Mouse (Mus musculus) forebrain, postnatal 0 days (tissue): ENCODE results near the gene Gpx4. TPM values are rescaled to one million over a fixed set of nuclear protein-coding genes. Genes with fewer than 3 reads are reported as not detected.

Experiments used
- ATAC-seq: fragments of 200-750 bp; cut with Nextera tagmentation; 2 replicates; pipeline ENCODE4 v1.8.0; 2017; ENCODE audit warnings: mild to moderate bottlenecking, moderate library complexity
- DNase-seq: peaks from one replicate; pipeline ENCODE4 v3.0.0-alpha.2; 2015
- H3K27ac ChIP-seq: fragments of 300-500 bp; sonication (generic); 2 replicates; pipeline ENCODE4 v1.5.1; 2014; ENCODE audit warnings: low read depth, mild to moderate bottlenecking, antibody characterized with exemption, low read length, moderate library complexity, mixed read lengths
- H3K27me3 ChIP-seq: fragments of 300-500 bp; sonication (generic); 2 replicates; pipeline ENCODE4 v1.6.1; 2014; ENCODE audit warnings: mild to moderate bottlenecking, low read length, mixed read lengths; ENCODE audit not compliant: insufficient read depth
- H3K36me3 ChIP-seq: fragments of 300-500 bp; sonication (generic); 2 replicates; pipeline ENCODE4 v1.6.1; 2014; ENCODE audit warnings: mild to moderate bottlenecking, moderate library complexity; ENCODE audit not compliant: insufficient read depth
- H3K4me1 ChIP-seq: fragments of 300-500 bp; sonication (generic); 2 replicates; pipeline ENCODE4 v1.6.1; 2014; ENCODE audit warnings: antibody characterized with exemption; ENCODE audit not compliant: insufficient read depth
- H3K4me2 ChIP-seq: fragments of 300-500 bp; sonication (generic); 2 replicates; pipeline ENCODE4 v1.6.1; 2014; ENCODE audit warnings: low read depth, mild to moderate bottlenecking, moderate library complexity
- H3K4me3 ChIP-seq: fragments of 300-500 bp; sonication (generic); 2 replicates; pipeline ENCODE4 v1.5.1; 2014; ENCODE audit warnings: low read depth, low read length, mixed read lengths
- H3K9ac ChIP-seq: fragments of 300-500 bp; sonication (generic); 2 replicates; pipeline ENCODE4 v1.6.1; 2014; ENCODE audit warnings: mild to moderate bottlenecking
- H3K9me3 ChIP-seq: fragments of 300-500 bp; sonication (generic); 2 replicates; pipeline ENCODE4 v1.6.1; 2016; ENCODE audit warnings: low read length
- CTCF ChIP-seq: sonication (generic); IDR thresholded peaks from 2 replicates; pipeline ENCODE4 v1.5.1; 2016; ENCODE audit warnings: antibody characterized with exemption, control low read depth, low read depth
- WGBS: fragments of 180-500 bp; shearing (Covaris S2); extraction: QIAGEN DNeasy Blood & Tissue Kit; methylation state at CpG from one replicate; pipeline ENCODE4 v1.1.7; 2014; 5-methylcytosine and 5-hydroxymethylcytosine counted together
- polyA plus RNA-seq: library from polyadenylated mRNA; unstranded; fragments of >200 nt; fragmentation: Nextera tagmentation; extraction: Ambion mirVana; gene quantifications from 2 replicates; pipeline ENCODE4 v1.2.1, GENCODE M21; 2015
- total RNA-seq: library from RNA; depleted of rRNA; stranded (reverse); fragments of >200 nt; gene quantifications from 2 replicates; pipeline ENCODE4 v1.2.3, GENCODE M21; 2014

Gpx4 gene
- total and polyA plus RNA-seq, 2 experiments from 2014 or later = 401 to 644 TPM

- ATAC-seq = no peak
- H3K4me2 ChIP-seq = no peak overlapping the region
These were observed 33.4 kb upstream of the Gpx4 start for GRCm38 (mm10) chr10:80013609-80014008.

GRCm38 (mm10) chr10:80014484-80015290, 32.3 kb upstream of the Gpx4 start:
- WGBS = 25% methylated on average over 28 of the region's 28 CpGs
- no peak overlapping the region for H3K4me2 ChIP-seq
- H3K27ac ChIP-seq = no peak overlapping the region
- DNase-seq = no peak
- no peak for ATAC-seq
- peaks cover 25% of the 10 kb centered on the region for H3K27me3 ChIP-seq
- H3K4me3 ChIP-seq = no peak overlapping the region
- H3K9me3 ChIP-seq = peaks cover 13% of the 10 kb centered on the region; the same call in 1 of the 2 replicates
- no peak overlapping the region for H3K9ac ChIP-seq
- no peak for TF ChIP-seq CTCF
- H3K4me1 ChIP-seq = no peaks in the 10 kb centered on the region
- no peaks in the 10 kb centered on the region for H3K36me3 ChIP-seq

More at GRCm38 (mm10) chr10:80013609-80014008, 33.4 kb upstream of the Gpx4 start:
- 32% methylated on average over 25 of the region's 25 CpGs for WGBS
- no peaks in the 10 kb centered on the region for H3K36me3 ChIP-seq
- no peak overlapping the region for H3K4me3 ChIP-seq
- no peak for TF ChIP-seq CTCF
- H3K27ac ChIP-seq = no peak overlapping the region
- H3K27me3 ChIP-seq = peaks cover 20% of the 10 kb centered on the region
- H3K9me3 ChIP-seq = peaks cover 13% of the 10 kb centered on the region; the same call in 1 of the 2 replicates
- no peaks in the 10 kb centered on the region for H3K4me1 ChIP-seq
- DNase-seq = no peak
- no peak overlapping the region for H3K9ac ChIP-seq

- 84% methylated on average over 10 of the region's 10 CpGs for WGBS
- H3K4me3 ChIP-seq = no peak overlapping the region
- no peak overlapping the region for H3K9ac ChIP-seq
- DNase-seq (no peak), ATAC-seq (no peak)
- H3K27me3 ChIP-seq = peaks cover 30% of the 10 kb centered on the region
- H3K4me2 ChIP-seq = no peak overlapping the region
- no peaks in the 10 kb centered on the region for H3K4me1 ChIP-seq
- H3K27ac ChIP-seq = no peak overlapping the region
- peaks cover 7% of the 10 kb centered on the region; the same call in 1 of the 2 replicates for H3K9me3 ChIP-seq
- H3K36me3 ChIP-seq = no peaks in the 10 kb centered on the region
- no peak for TF ChIP-seq CTCF
These were observed 31.4 kb upstream of the Gpx4 start for GRCm38 (mm10) chr10:80015583-80015982.

GRCm38 (mm10) chr10:80016511-80016910, 30.5 kb upstream of the Gpx4 start, which contains the start of gene Arhgap45:
Gene Arhgap45 (plus strand): TSS chr10:80016653.
- H3K27me3 ChIP-seq = peaks cover 31% of the 10 kb centered on the region
- DNase-seq (no peak), ATAC-seq (no peak)
- H3K27ac ChIP-seq = no peak within 1 kb of the TSS
- no peak within 1 kb of the TSS for H3K4me3 ChIP-seq
- H3K4me2 ChIP-seq = no peak within 1 kb of the TSS
- no peak for TF ChIP-seq CTCF
- WGBS = 69% methylated on average over 11 of the region's 11 CpGs
- no peaks in the 10 kb centered on the region for H3K36me3 ChIP-seq
- no peak within 1 kb of the TSS for H3K9ac ChIP-seq
- H3K4me1 ChIP-seq = no peaks in the 10 kb centered on the region
- H3K9me3 ChIP-seq = no peaks in the 10 kb centered on the region

- Histone ChIP-seq H3K4me2 (no peak overlapping the region), H3K27ac (no peak overlapping the region), H3K9me3 (no peaks in the 10 kb centered on the region), H3K9ac (no peak overlapping the region), H3K4me1 (no peaks in the 10 kb centered on the region), H3K4me3 (no peak overlapping the region), H3K27me3 (peaks cover 31% of the 10 kb centered on the region), H3K36me3 (no peaks in the 10 kb centered on the region)
- no peak for DNase-seq
- ATAC-seq = no peak
- WGBS = 88% methylated on average over 10 of the region's 10 CpGs
- TF ChIP-seq CTCF = no peak
These were observed 30.0 kb upstream of the Gpx4 start for GRCm38 (mm10) chr10:80016931-80017330.

GRCm38 (mm10) chr10:80017361-80017760, 29.6 kb upstream of the Gpx4 start:
- no peak for TF ChIP-seq CTCF
- no peak overlapping the region for H3K9ac ChIP-seq
- H3K4me2 ChIP-seq = no peak overlapping the region
- WGBS = 79% methylated on average over 3 of the region's 3 CpGs
- peaks cover 31% of the 10 kb centered on the region for H3K27me3 ChIP-seq
- H3K4me1 ChIP-seq = no peaks in the 10 kb centered on the region
- no peak overlapping the region for H3K27ac ChIP-seq
- ATAC-seq (no peak), DNase-seq (no peak)
- H3K4me3 ChIP-seq = no peak overlapping the region
- no peaks in the 10 kb centered on the region for H3K36me3 ChIP-seq
- no peaks in the 10 kb centered on the region for H3K9me3 ChIP-seq

- DNase-seq (no peak), ATAC-seq (no peak)
- no peak for TF ChIP-seq CTCF
- peaks cover 31% of the 10 kb centered on the region for H3K27me3 ChIP-seq
- H3K27ac ChIP-seq = no peak overlapping the region
- no peak overlapping the region for H3K4me3 ChIP-seq
- 84% methylated on average over 14 of the region's 14 CpGs for WGBS
- H3K4me1 ChIP-seq = no peaks in the 10 kb centered on the region
- H3K9ac ChIP-seq = no peak overlapping the region
- no peaks in the 10 kb centered on the region for H3K9me3 ChIP-seq
- no peaks in the 10 kb centered on the region for H3K36me3 ChIP-seq
- H3K4me2 ChIP-seq = no peak overlapping the region
These were observed 29.2 kb upstream of the Gpx4 start for GRCm38 (mm10) chr10:80017771-80018170.
